Mouse (Mus musculus): Measurements from ENCODE around the gene Tmem160. TPM values are rescaled to one million over a fixed set of nuclear protein-coding genes. Genes with fewer than 3 reads are reported as not detected.
A peak's percentile ranks its signal among the peaks of the same experiment; 100 is the strongest.

Gene Tmem160
- polyA plus RNA-seq, 1 experiment from 2014 or later = 28.8 TPM

GRCm38 (mm10) chr7:16417141-16417771, 35.3 kb upstream of the Tmem160 start:
- Histone ChIP-seq H3K27ac (replicated peaks) (peak overlapping the region; percentile 31; the same call in 1 of the 2 replicates), H3K4me2 (no peak overlapping the region), H3K27me3 (no peaks in the 10 kb centered on the region), H3K36me3 (replicated peaks) (peaks cover 79% of the 10 kb centered on the region), H3K4me3 (replicated peaks) (no peak overlapping the region), H3K4me1 (replicated peaks) (peaks cover 55% of the 10 kb centered on the region), H3K9me3 (replicated peaks) (no peaks in the 10 kb centered on the region), H3K9ac (no peak overlapping the region)
- no peak for ATAC-seq (ENCODE audit: insufficient read depth)
- 89% methylated on average over 10 of the region's 10 CpGs for WGBS (ENCODE audit: insufficient replicate concordance)

DNA sequence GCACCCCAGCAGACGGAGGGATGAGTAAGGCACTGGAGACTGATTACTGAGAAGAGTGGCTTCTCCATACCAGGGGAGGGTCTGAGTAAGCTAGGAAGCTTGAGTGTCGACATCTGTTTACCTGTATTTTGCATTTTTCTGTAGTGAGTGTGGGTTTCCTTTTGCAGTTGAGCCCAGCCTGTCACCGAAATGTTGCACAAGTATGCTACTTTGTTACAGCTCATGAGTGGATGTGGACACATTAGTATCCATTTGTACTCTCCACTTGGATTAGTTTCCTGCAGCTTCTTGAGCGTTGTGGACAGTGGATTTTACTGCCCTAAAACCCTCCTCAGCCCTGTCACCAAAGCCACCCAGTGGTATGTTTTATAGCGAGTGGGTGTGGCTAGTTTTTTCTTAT, 33.9 kb upstream of the Tmem160 start:
- H3K36me3 ChIP-seq (replicated peaks) = peaks cover 93% of the 10 kb centered on the region
- no peak for ATAC-seq (ENCODE audit: insufficient read depth)

GRCm38 (mm10) chr7:16420493-16421118, 32.0 kb upstream of the Tmem160 start:
- Histone ChIP-seq H3K27me3 (no peaks in the 10 kb centered on the region), H3K4me2 (no peak overlapping the region), H3K36me3 (replicated peaks) (peaks cover 100% of the 10 kb centered on the region), H3K27ac (replicated peaks) (peak overlapping the region; percentile 19; the same call in 1 of the 2 replicates), H3K9ac (no peak overlapping the region), H3K4me1 (replicated peaks) (peaks cover 34% of the 10 kb centered on the region), H3K4me3 (replicated peaks) (no peak overlapping the region), H3K9me3 (replicated peaks) (no peaks in the 10 kb centered on the region)
- ATAC-seq (ENCODE audit: insufficient read depth) = no peak
- 87% methylated on average over 8 of the region's 8 CpGs for WGBS (ENCODE audit: insufficient replicate concordance)

More for the DNA sequence above, 33.9 kb upstream of the Tmem160 start:
- no peaks in the 10 kb centered on the region for H3K27me3 ChIP-seq
- H3K27ac ChIP-seq (replicated peaks) = peak overlapping the region; percentile 26
- no peak overlapping the region for H3K4me3 ChIP-seq (replicated peaks)
- H3K4me1 ChIP-seq (replicated peaks) = peaks cover 49% of the 10 kb centered on the region
- no peak overlapping the region for H3K9ac ChIP-seq
- no peak overlapping the region for H3K4me2 ChIP-seq
- no peaks in the 10 kb centered on the region for H3K9me3 ChIP-seq (replicated peaks)
- WGBS (ENCODE audit: insufficient replicate concordance) = 82% methylated on average over 5 of the region's 5 CpGs

DNA sequence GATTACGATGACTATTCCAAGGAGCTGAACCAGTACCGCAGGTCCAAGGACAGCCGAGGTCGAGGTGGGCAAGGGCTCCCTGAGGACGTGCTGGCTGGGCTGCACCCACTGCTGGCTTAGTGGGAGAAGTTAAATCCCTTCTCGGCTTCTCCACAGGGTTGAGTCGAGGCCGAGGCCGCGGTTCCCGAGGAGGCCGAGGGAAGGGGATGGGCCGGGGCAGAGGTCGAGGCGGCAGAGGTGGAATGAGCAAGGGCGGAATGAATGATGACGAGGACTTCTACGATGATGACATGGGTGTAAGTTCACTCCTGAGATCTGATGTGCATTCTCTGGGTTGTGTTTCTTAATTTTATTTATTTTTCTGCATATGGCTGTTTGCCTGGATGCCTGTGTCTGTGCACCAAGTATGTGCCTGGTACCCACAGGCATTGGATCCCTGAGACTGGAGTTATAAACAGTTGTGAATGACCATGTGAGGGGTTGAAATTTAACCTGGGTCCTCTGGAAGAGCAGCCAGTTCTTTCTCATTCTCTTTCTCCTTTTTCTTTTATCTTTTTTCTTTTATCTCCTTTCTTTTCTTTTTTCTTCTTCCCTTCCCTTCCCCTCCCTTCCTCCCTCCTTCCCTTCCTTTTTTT, 30.2 kb upstream of the Tmem160 start:
- no peaks in the 10 kb centered on the region for H3K27me3 ChIP-seq
- H3K36me3 ChIP-seq (replicated peaks) = peaks cover 100% of the 10 kb centered on the region
- no peak overlapping the region for H3K4me3 ChIP-seq (replicated peaks)
- no peak overlapping the region for H3K9ac ChIP-seq
- no peaks in the 10 kb centered on the region for H3K9me3 ChIP-seq (replicated peaks)
- H3K4me1 ChIP-seq (replicated peaks) = peaks cover 25% of the 10 kb centered on the region; the same call in 1 of the 2 replicates
- H3K27ac ChIP-seq (replicated peaks) = peak overlapping the region; percentile 38; the same call in 1 of the 2 replicates
- H3K4me2 ChIP-seq = no peak overlapping the region
- no peak for ATAC-seq (ENCODE audit: insufficient read depth)
- 85% methylated on average over 18 of the region's 18 CpGs for WGBS (ENCODE audit: insufficient replicate concordance)

DNA sequence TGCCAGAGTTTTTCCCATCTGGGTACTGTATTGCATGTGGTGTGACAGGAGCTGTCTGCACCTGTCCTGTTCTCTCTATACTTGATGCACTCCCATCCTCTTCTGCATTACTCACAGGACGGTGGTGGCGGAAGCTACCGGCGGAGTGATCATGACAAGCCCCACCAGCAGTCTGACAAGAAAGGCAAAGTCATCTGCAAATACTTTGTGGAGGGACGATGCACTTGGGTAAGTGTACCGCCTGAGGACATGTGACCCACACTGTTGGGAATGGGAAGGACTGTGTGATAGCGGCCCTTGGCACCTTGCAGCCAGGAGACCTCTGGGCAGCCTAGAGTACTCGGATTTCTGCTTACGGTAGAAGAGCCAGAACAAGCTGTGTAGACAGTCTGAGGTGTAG, 28.8 kb upstream of the Tmem160 start:
- Histone ChIP-seq H3K4me1 (replicated peaks) (peaks cover 22% of the 10 kb centered on the region; the same call in 1 of the 2 replicates), H3K4me3 (replicated peaks) (no peak overlapping the region), H3K9me3 (replicated peaks) (no peaks in the 10 kb centered on the region), H3K27ac (replicated peaks) (no peak overlapping the region), H3K9ac (no peak overlapping the region), H3K4me2 (no peak overlapping the region), H3K36me3 (replicated peaks) (peaks cover 100% of the 10 kb centered on the region), H3K27me3 (no peaks in the 10 kb centered on the region)
- ATAC-seq (ENCODE audit: insufficient read depth) = no peak
- WGBS (ENCODE audit: insufficient replicate concordance) = 91% methylated on average over 9 of the region's 9 CpGs

- H3K36me3 ChIP-seq (replicated peaks) = peaks cover 100% of the 10 kb centered on the region
- no peak overlapping the region for H3K27ac ChIP-seq (replicated peaks)
- no peak overlapping the region for H3K4me3 ChIP-seq (replicated peaks)
- no peaks in the 10 kb centered on the region for H3K9me3 ChIP-seq (replicated peaks)
- no peak overlapping the region for H3K9ac ChIP-seq
- 84% methylated on average over 10 of the region's 10 CpGs for WGBS (ENCODE audit: insufficient replicate concordance)
- no peak overlapping the region for H3K4me2 ChIP-seq
- H3K4me1 ChIP-seq (replicated peaks) = peaks cover 15% of the 10 kb centered on the region; the same call in 1 of the 2 replicates
- no peaks in the 10 kb centered on the region for H3K27me3 ChIP-seq
- ATAC-seq (ENCODE audit: insufficient read depth) = 0 out of 2 replicates have a peak, but pooled peaks have one; percentile 11
Observed at GRCm38 (mm10) chr7:16425721-16426120, 26.9 kb upstream of the Tmem160 start.

- Histone ChIP-seq H3K27me3 (no peaks in the 10 kb centered on the region), H3K36me3 (replicated peaks) (peaks cover 100% of the 10 kb centered on the region), H3K4me3 (replicated peaks) (no peak overlapping the region), H3K9ac (no peak overlapping the region), H3K27ac (replicated peaks) (no peak overlapping the region), H3K4me1 (replicated peaks) (peaks cover 11% of the 10 kb centered on the region; the same call in 1 of the 2 replicates), H3K9me3 (replicated peaks) (no peaks in the 10 kb centered on the region), H3K4me2 (no peak overlapping the region)
- 58% methylated on average over 4 of the region's 4 CpGs for WGBS (ENCODE audit: insufficient replicate concordance)
- peak; percentile 71 for ATAC-seq (ENCODE audit: insufficient read depth)
Observed at GRCm38 (mm10) chr7:16426129-16426729, 26.4 kb upstream of the Tmem160 start.

DNA sequence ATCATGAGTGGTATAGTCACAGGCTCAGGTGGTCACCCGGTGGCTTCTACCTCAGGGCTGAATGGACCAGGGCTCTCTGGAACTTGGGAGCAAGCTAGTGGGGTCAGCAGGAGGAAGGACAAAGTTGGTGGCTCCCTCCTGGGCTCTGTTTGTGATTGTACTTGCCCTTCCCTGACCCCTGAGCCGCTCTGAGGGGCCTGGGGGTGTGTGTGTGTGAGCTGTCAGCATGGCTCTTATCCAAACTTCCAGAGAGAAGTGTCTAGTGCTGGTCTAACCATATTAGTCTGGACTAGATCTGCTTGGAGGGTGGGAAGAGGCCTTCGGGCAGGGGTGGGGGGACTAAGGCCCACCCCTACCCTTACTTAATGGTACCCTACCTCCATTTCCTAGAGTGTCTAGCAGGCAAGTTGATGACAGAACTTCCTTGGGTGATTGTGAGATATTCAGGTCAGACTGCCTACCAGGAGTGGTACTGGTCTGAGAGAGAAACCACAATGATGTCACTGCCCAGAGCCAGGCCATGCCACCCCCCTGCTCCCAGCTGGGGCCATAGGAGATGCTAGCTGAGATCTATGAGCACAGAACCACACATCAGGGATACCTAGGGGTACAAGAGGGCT, 19.1 kb upstream of the Tmem160 start:
- WGBS (ENCODE audit: insufficient replicate concordance) = 86% methylated on average over 3 of the region's 3 CpGs
- Histone ChIP-seq H3K9me3 (replicated peaks) (no peaks in the 10 kb centered on the region), H3K36me3 (replicated peaks) (peaks cover 88% of the 10 kb centered on the region), H3K27ac (replicated peaks) (no peak overlapping the region), H3K9ac (no peak overlapping the region), H3K4me2 (no peak overlapping the region), H3K27me3 (no peaks in the 10 kb centered on the region), H3K4me3 (replicated peaks) (no peak overlapping the region), H3K4me1 (replicated peaks) (no peaks in the 10 kb centered on the region)
- no peak for ATAC-seq (ENCODE audit: insufficient read depth)

- H3K36me3 ChIP-seq (replicated peaks) = peaks cover 72% of the 10 kb centered on the region
- H3K9ac ChIP-seq = no peak overlapping the region
- H3K9me3 ChIP-seq (replicated peaks) = no peaks in the 10 kb centered on the region
- no peak overlapping the region for H3K27ac ChIP-seq (replicated peaks)
- H3K4me3 ChIP-seq (replicated peaks) = no peak overlapping the region
- H3K4me2 ChIP-seq = no peak overlapping the region
- no peak for ATAC-seq (ENCODE audit: insufficient read depth)
- H3K4me1 ChIP-seq (replicated peaks) = no peaks in the 10 kb centered on the region
- 81% methylated on average over 9 of the region's 9 CpGs for WGBS (ENCODE audit: insufficient replicate concordance)
- H3K27me3 ChIP-seq = no peaks in the 10 kb centered on the region
Observed at GRCm38 (mm10) chr7:16435088-16435487, 17.5 kb upstream of the Tmem160 start.

DNA sequence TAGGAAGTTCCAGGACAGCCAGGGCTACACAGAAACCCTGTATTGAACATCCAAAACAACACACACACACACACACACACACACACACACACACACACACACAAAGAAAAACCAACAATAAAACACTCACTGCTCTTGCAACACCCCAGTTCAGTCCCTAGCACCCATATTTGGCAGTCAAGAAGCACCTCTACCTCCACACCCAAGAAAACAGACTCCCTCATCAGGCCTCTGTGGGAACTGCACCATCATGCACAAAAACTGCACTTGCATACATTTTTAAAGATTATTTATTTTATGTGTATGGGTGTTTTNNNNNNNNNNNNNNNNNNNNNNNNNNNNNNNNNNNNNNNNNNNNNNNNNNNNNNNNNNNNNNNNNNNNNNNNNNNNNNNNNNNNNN, 11.3 kb upstream of the Tmem160 start:
- H3K36me3 ChIP-seq (replicated peaks) = peaks cover 11% of the 10 kb centered on the region
- no peak overlapping the region for H3K4me3 ChIP-seq (replicated peaks)
- no peak overlapping the region for H3K4me2 ChIP-seq
- ATAC-seq (ENCODE audit: insufficient read depth) = no peak
- H3K9me3 ChIP-seq (replicated peaks) = no peaks in the 10 kb centered on the region
- H3K27ac ChIP-seq (replicated peaks) = no peak overlapping the region
- no peak overlapping the region for H3K9ac ChIP-seq
- H3K4me1 ChIP-seq (replicated peaks) = no peaks in the 10 kb centered on the region
- H3K27me3 ChIP-seq = no peaks in the 10 kb centered on the region

- no peak overlapping the region for H3K4me2 ChIP-seq
- H3K4me3 ChIP-seq (replicated peaks) = no peak overlapping the region
- H3K36me3 ChIP-seq (replicated peaks) = peaks cover 4% of the 10 kb centered on the region; the same call in 1 of the 2 replicates
- no peak for ATAC-seq (ENCODE audit: insufficient read depth)
- 69% methylated on average over 6 of the region's 6 CpGs for WGBS (ENCODE audit: insufficient replicate concordance)
- H3K4me1 ChIP-seq (replicated peaks) = peaks cover 25% of the 10 kb centered on the region
- no peaks in the 10 kb centered on the region for H3K9me3 ChIP-seq (replicated peaks)
- no peak overlapping the region for H3K9ac ChIP-seq
- H3K27me3 ChIP-seq = peaks cover 4% of the 10 kb centered on the region; the same call in 1 of the 2 replicates
- H3K27ac ChIP-seq (replicated peaks) = peak overlapping the region; percentile 29; the same call in 1 of the 2 replicates
Observed at GRCm38 (mm10) chr7:16451656-16452055, 923 bp upstream of the Tmem160 start.
